Mouse (Mus musculus): ENCODE measurements around the gene Aldh5a1. TPM values are rescaled to one million over a fixed set of nuclear protein-coding genes. Genes with fewer than 3 reads are reported as not detected.

Gene Aldh5a1
- total and polyA plus RNA-seq, 2 experiments from 2014 or later, result 11.6 to 24.8 TPM

DNA sequence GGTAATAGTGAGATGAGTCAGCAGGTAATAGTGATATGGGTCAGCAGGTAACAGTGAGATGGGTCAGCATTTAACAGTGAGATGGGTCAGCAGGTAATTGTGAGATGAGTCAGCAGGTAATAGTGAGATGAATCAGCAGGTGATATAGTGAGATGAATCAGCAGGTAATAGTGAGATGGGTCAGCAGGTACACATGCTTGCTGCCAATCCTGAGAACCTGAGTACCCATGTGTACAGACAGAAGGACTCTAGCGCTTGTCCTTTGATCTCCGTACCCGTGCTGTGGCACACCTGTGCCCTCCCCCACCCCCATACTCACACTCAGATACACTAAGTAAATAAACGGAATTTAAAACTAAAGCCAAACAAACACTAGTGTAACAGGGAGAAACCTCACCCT, 22.5 kb downstream of the Aldh5a1 start:
- Histone ChIP-seq H3K4me3 (ENCODE audit: low read depth, low read length) (no peak overlapping the region), H3K4me1 (ENCODE audit: control insufficient read depth, insufficient read depth) (no peaks in the 10 kb centered on the region), H3K27ac (ENCODE audit: low read depth) (no peak overlapping the region), H3K4me2 (ENCODE audit: low read depth, low read length) (no peak overlapping the region), H3K36me3 (replicated peaks; ENCODE audit: control insufficient read depth, insufficient read depth, low read length) (peaks cover 55% of the 10 kb centered on the region), H3K9ac (replicated peaks; ENCODE audit: low read depth, low read length) (no peak overlapping the region), H3K9me3 (replicated peaks; ENCODE audit: control insufficient read depth, low read length) (no peaks in the 10 kb centered on the region), H3K27me3 (ENCODE audit: control insufficient read depth, insufficient read depth, low read length) (no peaks in the 10 kb centered on the region)
- no peak for TF ChIP-seq CTCF (IDR thresholded peaks at IDR 0.05; ENCODE audit: low read depth)
- no peak for TF ChIP-seq EP300 (IDR thresholded peaks at IDR 0.05; ENCODE audit: low read depth)
- DNase-seq (ENCODE audit: low spot score) (no peak), ATAC-seq (ENCODE audit: insufficient read depth, low read depth) (no peak)
- 68% methylated on average over 4 of the region's 4 CpGs for WGBS

GRCm38 (mm10) chr13:24913576-24913975, 23.9 kb downstream of the Aldh5a1 start:
- Histone ChIP-seq H3K36me3 (replicated peaks; ENCODE audit: control insufficient read depth, insufficient read depth, low read length) (peaks cover 50% of the 10 kb centered on the region; the same call in 1 of the 2 replicates), H3K4me2 (ENCODE audit: low read depth, low read length) (no peak overlapping the region), H3K27me3 (ENCODE audit: control insufficient read depth, insufficient read depth, low read length) (no peaks in the 10 kb centered on the region), H3K9ac (replicated peaks; ENCODE audit: low read depth, low read length) (no peak overlapping the region), H3K4me3 (ENCODE audit: low read depth, low read length) (no peak overlapping the region), H3K9me3 (replicated peaks; ENCODE audit: control insufficient read depth, low read length) (no peaks in the 10 kb centered on the region), H3K4me1 (ENCODE audit: control insufficient read depth, insufficient read depth) (no peaks in the 10 kb centered on the region), H3K27ac (ENCODE audit: low read depth) (no peak overlapping the region)
- TF ChIP-seq EP300 (IDR thresholded peaks at IDR 0.05; ENCODE audit: low read depth) (no peak), CTCF (IDR thresholded peaks at IDR 0.05; ENCODE audit: low read depth) (no peak)
- 88% methylated on average over 7 of the region's 7 CpGs for WGBS
- no peak for DNase-seq (ENCODE audit: low spot score)
- ATAC-seq (ENCODE audit: insufficient read depth, low read depth), result no peak

- H3K36me3 ChIP-seq (replicated peaks; ENCODE audit: control insufficient read depth, insufficient read depth, low read length), result 0 out of 2 replicates have a peak, but pooled peaks cover 35% of the 10 kb centered on the region
- DNase-seq (ENCODE audit: low spot score) (no peak), ATAC-seq (ENCODE audit: insufficient read depth, low read depth) (no peak)
- no peak overlapping the region for H3K9ac ChIP-seq (replicated peaks; ENCODE audit: low read depth, low read length)
- 86% methylated on average over 1 of the region's 1 CpGs for WGBS
- no peaks in the 10 kb centered on the region for H3K4me1 ChIP-seq (ENCODE audit: control insufficient read depth, insufficient read depth)
- H3K9me3 ChIP-seq (replicated peaks; ENCODE audit: control insufficient read depth, low read length), result no peaks in the 10 kb centered on the region
- H3K27ac ChIP-seq (ENCODE audit: low read depth), result no peak overlapping the region
- H3K4me2 ChIP-seq (ENCODE audit: low read depth, low read length), result no peak overlapping the region
- H3K27me3 ChIP-seq (ENCODE audit: control insufficient read depth, insufficient read depth, low read length), result no peaks in the 10 kb centered on the region
- TF ChIP-seq EP300 (IDR thresholded peaks at IDR 0.05; ENCODE audit: low read depth) (no peak), CTCF (IDR thresholded peaks at IDR 0.05; ENCODE audit: low read depth) (peak; percentile 25)
- no peak overlapping the region for H3K4me3 ChIP-seq (ENCODE audit: low read depth, low read length)
These were observed 28.3 kb downstream of the Aldh5a1 start for GRCm38 (mm10) chr13:24909112-24909511.

DNA sequence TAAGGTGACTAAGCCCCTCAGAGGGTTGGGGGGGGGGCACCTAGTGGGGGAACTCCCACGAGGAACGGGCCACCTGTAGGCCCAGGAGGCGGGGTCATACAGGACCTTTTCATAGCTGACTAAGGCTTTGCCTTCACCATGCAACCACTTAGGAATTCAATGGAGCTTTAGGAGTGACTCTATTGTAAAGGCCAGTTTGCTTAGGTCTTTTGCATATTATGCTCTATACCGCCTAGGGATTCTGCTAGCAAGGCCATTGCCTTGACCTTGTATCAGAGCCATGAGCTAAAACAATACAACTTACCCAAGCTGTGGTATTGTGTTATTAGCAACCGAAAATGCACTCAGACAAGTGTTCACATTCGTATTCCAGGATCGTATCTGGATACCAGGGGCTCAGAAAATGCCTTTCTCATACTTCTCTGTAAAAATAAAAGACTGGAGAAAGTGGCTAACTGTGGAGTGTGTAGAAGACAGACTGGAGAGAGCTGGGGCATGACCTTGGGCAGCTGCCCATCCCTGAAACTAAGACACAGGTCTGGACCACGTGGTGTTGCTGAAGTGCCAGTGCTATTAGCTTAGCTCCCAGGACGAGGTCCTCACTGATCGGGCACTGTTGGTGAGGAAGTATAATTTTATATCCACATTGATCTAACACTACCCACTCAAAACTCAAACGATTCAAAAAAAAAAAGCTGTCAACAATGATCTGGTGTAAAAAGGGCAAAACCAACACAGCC, 30.5 kb downstream of the Aldh5a1 start:
- TF ChIP-seq CTCF (IDR thresholded peaks at IDR 0.05; ENCODE audit: low read depth) (no peak), EP300 (IDR thresholded peaks at IDR 0.05; ENCODE audit: low read depth) (no peak)
- Histone ChIP-seq H3K36me3 (replicated peaks; ENCODE audit: control insufficient read depth, insufficient read depth, low read length) (0 out of 2 replicates have a peak, but pooled peaks cover 25% of the 10 kb centered on the region), H3K4me2 (ENCODE audit: low read depth, low read length) (no peak overlapping the region), H3K4me1 (ENCODE audit: control insufficient read depth, insufficient read depth) (0 out of 2 replicates have a peak, but pooled peaks cover 4% of the 10 kb centered on the region), H3K27ac (ENCODE audit: low read depth) (no peak overlapping the region), H3K9ac (replicated peaks; ENCODE audit: low read depth, low read length) (no peak overlapping the region), H3K9me3 (replicated peaks; ENCODE audit: control insufficient read depth, low read length) (no peaks in the 10 kb centered on the region), H3K4me3 (ENCODE audit: low read depth, low read length) (no peak overlapping the region), H3K27me3 (ENCODE audit: control insufficient read depth, insufficient read depth, low read length) (no peaks in the 10 kb centered on the region)
- WGBS, result 70% methylated on average over 11 of the region's 11 CpGs
- ATAC-seq (ENCODE audit: insufficient read depth, low read depth), result no peak
- DNase-seq (ENCODE audit: low spot score), result no peak

DNA sequence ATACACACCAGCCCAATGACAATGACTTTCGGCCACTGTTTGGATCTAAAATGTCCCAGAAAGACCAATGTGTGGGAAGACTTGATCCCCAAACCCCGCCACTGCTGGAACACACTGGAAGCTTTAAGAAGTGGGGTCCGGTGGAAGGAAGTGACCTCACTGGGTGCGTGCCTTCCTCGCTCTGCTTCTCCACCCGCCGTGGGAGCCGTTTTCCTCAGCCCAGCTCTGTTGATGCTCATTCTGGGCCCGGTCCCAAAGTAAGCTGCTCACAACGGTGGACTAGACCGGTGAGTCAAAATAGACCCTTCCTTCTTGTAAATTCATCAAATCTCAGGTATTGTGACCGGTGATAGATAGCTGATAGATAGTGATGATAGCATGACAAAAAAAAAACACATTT, 32.0 kb downstream of the Aldh5a1 start:
- H3K9me3 ChIP-seq (replicated peaks; ENCODE audit: control insufficient read depth, low read length), result no peaks in the 10 kb centered on the region
- H3K27ac ChIP-seq (ENCODE audit: low read depth), result no peak overlapping the region
- H3K9ac ChIP-seq (replicated peaks; ENCODE audit: low read depth, low read length), result no peak overlapping the region
- TF ChIP-seq CTCF (IDR thresholded peaks at IDR 0.05; ENCODE audit: low read depth), result no peak
- TF ChIP-seq EP300 (IDR thresholded peaks at IDR 0.05; ENCODE audit: low read depth), result no peak
- no peaks in the 10 kb centered on the region for H3K27me3 ChIP-seq (ENCODE audit: control insufficient read depth, insufficient read depth, low read length)
- H3K4me1 ChIP-seq (ENCODE audit: control insufficient read depth, insufficient read depth), result 0 out of 2 replicates have a peak, but pooled peaks cover 4% of the 10 kb centered on the region
- H3K36me3 ChIP-seq (replicated peaks; ENCODE audit: control insufficient read depth, insufficient read depth, low read length), result 0 out of 2 replicates have a peak, but pooled peaks cover 11% of the 10 kb centered on the region
- ATAC-seq (ENCODE audit: insufficient read depth, low read depth) (no peak), DNase-seq (ENCODE audit: low spot score) (no peak)
- no peak overlapping the region for H3K4me2 ChIP-seq (ENCODE audit: low read depth, low read length)
- 81% methylated on average over 12 of the region's 12 CpGs for WGBS
- no peak overlapping the region for H3K4me3 ChIP-seq (ENCODE audit: low read depth, low read length)

Measured in heart, postnatal 0 days (tissue).